Mouse (Mus musculus) MEL (cell line): ENCODE data around the gene Pdk2. TPM values are rescaled to one million over a fixed set of nuclear protein-coding genes. Genes with fewer than 3 reads are reported as not detected.

Source experiments
- DNase-seq: peaks from one replicate; pipeline ENCODE4 v3.0.0; 2011; ENCODE audit warnings: low read depth, low spot score
- H3K27ac ChIP-seq: 2 replicates; pipeline ENCODE4 v1.5.1; 2012; ENCODE audit warnings: low read depth, mild to moderate bottlenecking, control low read depth, low read length, moderate library complexity; ENCODE audit not compliant: control insufficient read depth
- H3K27me3 ChIP-seq, 2 experiments: fragments of 150-350 bp in 1 of 2; sonication (generic) in 1 of 2; 2 replicates each; pipeline ENCODE4 v1.6.1; 2012; ENCODE audit warnings: low read length in 2 of 2, mild to moderate bottlenecking in 2 of 2, improper control_type of control experiment in 1 of 2, moderate library complexity in 1 of 2; ENCODE audit not compliant: insufficient read depth in 2 of 2, control insufficient read depth in 1 of 2
- H3K36me3 ChIP-seq, 2 experiments: 2 replicates each; pipeline ENCODE4 v1.6.1; 2012 to 2014; ENCODE audit warnings: low read length in 2 of 2, improper control_type of control experiment in 1 of 2, inconsistent platforms in 1 of 2, mild to moderate bottlenecking in 1 of 2; ENCODE audit not compliant: insufficient read depth in 2 of 2, control insufficient read depth in 1 of 2
- H3K4me1 ChIP-seq, 2 experiments: fragments of 150-350 bp in 1 of 2; sonication (generic) in 1 of 2; 2 replicates each; pipeline ENCODE4 v1.6.1; 2012; ENCODE audit warnings: low read length in 2 of 2, improper control_type of control experiment in 1 of 2, mild to moderate bottlenecking in 1 of 2; ENCODE audit not compliant: insufficient read depth in 2 of 2, control insufficient read depth in 1 of 2
- H3K4me3 ChIP-seq, 2 experiments: fragments of 150-350 bp in 1 of 2; sonication (generic) in 1 of 2; 2 replicates each; pipeline ENCODE4 v1.5.1; 2012; ENCODE audit warnings: low read depth in 2 of 2, low read length in 2 of 2, mild to moderate bottlenecking in 2 of 2, moderate library complexity in 2 of 2, control low read depth in 1 of 2, improper control_type of control experiment in 1 of 2; ENCODE audit not compliant: control insufficient read depth in 1 of 2, insufficient read depth in 1 of 2
- H3K79me2 ChIP-seq: 2 replicates; pipeline ENCODE4 v1.6.1; 2012; ENCODE audit warnings: mild to moderate bottlenecking, low read length, moderate library complexity; ENCODE audit not compliant: control insufficient read depth, poor library complexity, insufficient read depth
- H3K9ac ChIP-seq: 2 replicates; pipeline ENCODE4 v1.6.1; 2012; ENCODE audit warnings: low read depth, mild to moderate bottlenecking, control low read depth, low read length, moderate library complexity; ENCODE audit not compliant: control insufficient read depth, poor library complexity, severe bottlenecking
- H3K9me3 ChIP-seq: fragments of 150-350 bp; sonication (generic); replicated peaks from 2 replicates; pipeline ENCODE4 v1.6.1; 2012; ENCODE audit warnings: mild to moderate bottlenecking, low read length, improper control_type of control experiment, moderate library complexity; ENCODE audit not compliant: insufficient read depth
- BHLHE40 ChIP-seq: IDR thresholded peaks from 2 replicates; pipeline ENCODE4 v1.6.1; 2012; ENCODE audit warnings: low read depth, mild to moderate bottlenecking, inconsistent platforms, low read length, improper control_type of control experiment, borderline replicate concordance
- CHD1 ChIP-seq: IDR thresholded peaks from 2 replicates; pipeline ENCODE4 v1.6.1; 2012; ENCODE audit warnings: low read depth, mild to moderate bottlenecking, inconsistent platforms, low read length, improper control_type of control experiment
- CHD2 ChIP-seq: IDR thresholded peaks from 2 replicates; pipeline ENCODE4 v1.6.1; 2011; ENCODE audit warnings: low read length, improper control_type of control experiment
- CTCF ChIP-seq, 3 experiments: IDR thresholded peaks in 2 of 3; conservative IDR thresholded peaks in 1 of 3; 2 replicates each; pipeline ENCODE4 v1.5.1; 2011 to 2012; ENCODE audit warnings: low read length in 3 of 3, low read depth in 2 of 3, mild to moderate bottlenecking in 2 of 3, improper control_type of control experiment in 1 of 3, inconsistent platforms in 1 of 3, mixed read lengths in 1 of 3, moderate library complexity in 1 of 3; ENCODE audit not compliant: control insufficient read depth in 1 of 3, insufficient read depth in 1 of 3, poor library complexity in 1 of 3, severe bottlenecking in 1 of 3
- E2F4 ChIP-seq: IDR thresholded peaks from 2 replicates; pipeline ENCODE4 v1.6.1; 2011; ENCODE audit warnings: low read depth, low read length, improper control_type of control experiment, borderline replicate concordance
- EP300 ChIP-seq, 2 experiments: IDR thresholded peaks; 2 replicates each; pipeline ENCODE4 v1.6.1; 2011; ENCODE audit warnings: improper control_type of control experiment in 2 of 2, low read length in 2 of 2, low read depth in 1 of 2, mild to moderate bottlenecking in 1 of 2
- ETS1 ChIP-seq: IDR thresholded peaks from 2 replicates; pipeline ENCODE4 v1.6.1; 2012; ENCODE audit warnings: low read depth, mild to moderate bottlenecking, inconsistent platforms, low read length, improper control_type of control experiment, moderate library complexity
- JUND ChIP-seq: IDR thresholded peaks from 2 replicates; pipeline ENCODE4 v1.6.1; 2011; ENCODE audit warnings: low read depth, mild to moderate bottlenecking, improper control_type of control experiment, low read length
- KAT2A ChIP-seq: conservative IDR thresholded peaks from 2 replicates; pipeline ENCODE4 v1.6.1; 2012; ENCODE audit warnings: low read depth, low read length, improper control_type of control experiment, inconsistent platforms
- MXI1 ChIP-seq: IDR thresholded peaks from 2 replicates; pipeline ENCODE4 v1.6.1; 2011; ENCODE audit warnings: mild to moderate bottlenecking, low read depth, low read length, improper control_type of control experiment
- MYB ChIP-seq: IDR thresholded peaks from 2 replicates; pipeline ENCODE4 v1.6.1; 2011; ENCODE audit warnings: mild to moderate bottlenecking, low read depth, low read length, improper control_type of control experiment
- MYC ChIP-seq: IDR thresholded peaks from 2 replicates; pipeline ENCODE4 v1.6.1; 2011; ENCODE audit warnings: low read depth, mild to moderate bottlenecking, low read length, improper control_type of control experiment, moderate library complexity
- NELFE ChIP-seq: IDR thresholded peaks from 2 replicates; pipeline ENCODE4 v1.6.1; 2011; ENCODE audit warnings: low read depth, low read length, improper control_type of control experiment
- NRF1 ChIP-seq: IDR thresholded peaks from 2 replicates; pipeline ENCODE4 v1.6.1; 2014; ENCODE audit warnings: low read depth, mild to moderate bottlenecking, inconsistent platforms, low read length, improper control_type of control experiment, moderate library complexity; ENCODE audit not compliant: poor library complexity, insufficient read depth, severe bottlenecking
- POLR2A ChIP-seq, 2 experiments: IDR thresholded peaks; 2 replicates each; pipeline ENCODE4 v1.6.1; 2011 to 2012; ENCODE audit warnings: low read length in 2 of 2, mild to moderate bottlenecking in 2 of 2, control low read depth in 1 of 2, improper control_type of control experiment in 1 of 2, low read depth in 1 of 2, moderate library complexity in 1 of 2; ENCODE audit not compliant: control insufficient read depth in 1 of 2, insufficient read depth in 1 of 2, poor library complexity in 1 of 2
- POLR2AphosphoS5 ChIP-seq: IDR thresholded peaks from 2 replicates; pipeline ENCODE4 v1.6.1; 2012; ENCODE audit warnings: low read depth, borderline replicate concordance, mild to moderate bottlenecking, inconsistent platforms, low read length, moderate library complexity, mixed read lengths
- SIN3A ChIP-seq: IDR thresholded peaks from 2 replicates; pipeline ENCODE4 v1.6.1; 2012; ENCODE audit warnings: low read length, improper control_type of control experiment, inconsistent platforms
- TCF12 ChIP-seq: IDR thresholded peaks from 2 replicates; pipeline ENCODE4 v1.6.1; 2014; ENCODE audit warnings: low read depth, mild to moderate bottlenecking, inconsistent platforms, low read length, improper control_type of control experiment, moderate library complexity
- UBTF ChIP-seq: IDR thresholded peaks from 2 replicates; pipeline ENCODE4 v1.6.1; 2012; ENCODE audit warnings: low read depth, mild to moderate bottlenecking, inconsistent platforms, low read length, improper control_type of control experiment, moderate library complexity, borderline replicate concordance; ENCODE audit not compliant: insufficient read depth
- USF1 ChIP-seq: IDR thresholded peaks from 2 replicates; pipeline ENCODE4 v1.6.1; 2014; ENCODE audit warnings: low read depth, mild to moderate bottlenecking, inconsistent platforms, low read length, improper control_type of control experiment, moderate library complexity
- ZC3H11A ChIP-seq: IDR thresholded peaks from 2 replicates; pipeline ENCODE4 v1.6.1; 2012; ENCODE audit warnings: low read depth, mild to moderate bottlenecking, inconsistent platforms, low read length, improper control_type of control experiment
- ZNF384 ChIP-seq: IDR thresholded peaks from 2 replicates; pipeline ENCODE4 v1.6.1; 2012; ENCODE audit warnings: low read depth, mild to moderate bottlenecking, inconsistent platforms, low read length, improper control_type of control experiment
- polyA plus RNA-seq, 2 experiments: library from polyadenylated mRNA; stranded (reverse) in 1 of 2; unstranded in 1 of 2; fragments of >175 nt in 1 of 2; fragments of >200 nt in 1 of 2; gene quantifications; 2 replicates each; pipeline versions ENCODE4 v1.2.1 to v1.2.4; 2012; ENCODE audit warnings: low replicate concordance in 2 of 2, low read depth in 1 of 2; ENCODE audit not compliant: insufficient read length in 2 of 2, insufficient read depth in 1 of 2, missing spikeins in 1 of 2
- total RNA-seq: library from RNA; depleted of rRNA; stranded (reverse); fragments of 300-350 nt; gene quantifications from 2 replicates; pipeline ENCODE4 v1.2.3, GENCODE M21; 2012

Gene Pdk2
- total and polyA plus RNA-seq, 3 experiments = 0.81 to 8.0 TPM; not detected in 1

- peak; percentile 20; the same call in 1 of the 2 replicates for TF ChIP-seq NELFE
- TF ChIP-seq ZC3H11A = no peak; the same call in 1 of the 2 replicates
- peak; percentile 75 for TF ChIP-seq TCF12
- 0 out of 2 replicates have a peak, but pooled peaks have one; percentile 14 for TF ChIP-seq NRF1
- TF ChIP-seq MXI1 = peak; percentile 63; the same call in 1 of the 2 replicates
- TF ChIP-seq E2F4 = no peak
- peak; percentile 92 for TF ChIP-seq ETS1
Measured at GRCm38 (mm10) chr11:94987851-94988250, 53.3 kb downstream of the Pdk2 start (continued).

GRCm38 (mm10) chr11:94987341-94987740 is 53.8 kb downstream of the Pdk2 start:
- H3K4me1 ChIP-seq = peaks cover 13 to 26% of the 10 kb centered on the region in 2 experiments
- H3K4me3 ChIP-seq = no peak overlapping the region
- H3K27ac ChIP-seq = peak overlapping the region; percentile 61
- TF ChIP-seq BHLHE40 (no peak), EP300 (IDR thresholded peaks at IDR 0.05; ENCODE audit: low read depth in 1 of 2, low read length in 2 of 2) (no peak), MYB (no peak), USF1 (no peak), SIN3A (no peak), NELFE (no peak; the same call in 1 of the 2 replicates), POLR2AphosphoS5 (no peak), CHD2 (no peak), CTCF (IDR thresholded peaks at IDR 0.05 in 2 of 3, conservative IDR thresholded peaks at IDR 0.05 in 1 of 3; ENCODE audit: control insufficient read depth in 1 of 3, insufficient read depth in 1 of 3, low read depth in 2 of 3, low read length in 3 of 3, poor library complexity in 1 of 3, severe bottlenecking in 1 of 3) (no peak), NRF1 (no peak), CHD1 (no peak), POLR2A (IDR thresholded peaks at IDR 0.05; ENCODE audit: control insufficient read depth in 1 of 2, insufficient read depth in 1 of 2, low read depth in 1 of 2, low read length in 2 of 2, poor library complexity in 1 of 2) (no peak), ZNF384 (no peak), MYC (no peak), TCF12 (no peak), JUND (no peak), UBTF (no peak), KAT2A (no peak), E2F4 (no peak)
- H3K79me2 ChIP-seq = peaks cover 25% of the 10 kb centered on the region
- peak overlapping the region; percentile 30 for H3K9ac ChIP-seq
- peaks cover 0 to 22% of the 10 kb centered on the region in 2 experiments; a peak in 2 of 4 replicates for H3K36me3 ChIP-seq
- H3K9me3 ChIP-seq = no peaks in the 10 kb centered on the region
- DNase-seq = no peak
- no peaks in the 10 kb centered on the region for H3K27me3 ChIP-seq
